Mouse (Mus musculus) cerebellum, adult 11-12 months (tissue): ENCODE results near the gene Slc12a9.

Source experiments
- DNase-seq: peaks from one replicate; pipeline ENCODE4 v3.0.0; 2022

Gene Slc12a9

DNA sequence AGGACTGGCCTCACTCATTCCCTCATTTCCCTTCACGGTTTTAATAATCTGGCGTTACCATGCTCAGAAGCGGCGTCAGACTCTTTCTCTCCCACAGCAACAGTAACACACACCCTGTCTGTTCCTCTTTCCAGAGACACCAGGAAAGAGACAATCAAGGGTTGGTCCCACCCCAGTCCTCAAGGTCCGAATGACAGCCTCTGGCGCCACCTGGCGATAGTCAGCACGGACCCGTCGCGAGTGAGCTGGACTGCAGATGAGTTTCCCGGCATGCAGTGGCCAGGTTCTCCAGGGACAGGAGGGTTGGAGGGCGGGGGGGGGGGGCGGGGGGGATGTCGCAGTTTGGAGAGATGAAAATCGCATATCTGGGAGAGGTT lies 46.8 kb downstream of the Slc12a9 start:
- peak; percentile 94 for DNase-seq

DNA sequence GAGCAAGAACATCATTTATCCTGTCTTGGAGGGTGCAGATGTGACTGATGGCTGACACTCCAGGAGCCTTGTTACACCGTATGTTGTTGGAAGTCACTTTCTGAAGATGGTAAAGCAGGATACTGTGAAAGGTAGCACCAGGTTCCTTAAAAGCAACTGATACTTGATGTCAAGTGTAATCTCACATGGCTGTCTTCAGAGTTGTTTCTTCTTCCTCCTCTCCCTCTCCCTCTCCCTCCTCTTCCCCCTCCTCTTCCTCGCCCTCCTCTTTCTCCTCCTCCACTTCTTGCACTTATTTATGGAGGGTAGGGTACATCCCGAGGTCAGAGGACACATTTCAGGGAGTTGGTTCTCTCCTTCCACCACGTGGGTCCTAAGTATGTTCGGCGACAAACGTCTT lies 47.4 kb downstream of the Slc12a9 start:
- DNase-seq = peak; percentile 29

DNA sequence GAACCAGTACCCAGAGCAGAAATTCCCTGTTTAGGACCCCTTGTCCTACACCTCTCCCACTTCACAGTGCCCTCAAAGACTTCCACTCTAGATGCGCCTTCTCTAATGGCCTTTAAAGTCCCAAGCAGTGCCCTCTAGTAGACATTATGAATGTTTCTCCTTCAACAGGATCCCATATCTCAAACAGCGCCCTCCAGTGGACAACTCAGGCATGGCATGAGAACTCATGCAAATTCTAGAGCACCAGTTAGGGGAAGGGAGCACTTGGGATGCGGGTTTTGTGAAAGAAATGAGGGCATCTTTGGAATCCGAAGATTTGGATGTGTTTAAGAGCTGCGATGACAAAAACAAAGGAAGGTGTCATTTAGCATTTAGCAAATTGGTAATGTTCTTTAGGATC lies 48.4 kb downstream of the Slc12a9 start:
- peak; percentile 49 for DNase-seq

DNA sequence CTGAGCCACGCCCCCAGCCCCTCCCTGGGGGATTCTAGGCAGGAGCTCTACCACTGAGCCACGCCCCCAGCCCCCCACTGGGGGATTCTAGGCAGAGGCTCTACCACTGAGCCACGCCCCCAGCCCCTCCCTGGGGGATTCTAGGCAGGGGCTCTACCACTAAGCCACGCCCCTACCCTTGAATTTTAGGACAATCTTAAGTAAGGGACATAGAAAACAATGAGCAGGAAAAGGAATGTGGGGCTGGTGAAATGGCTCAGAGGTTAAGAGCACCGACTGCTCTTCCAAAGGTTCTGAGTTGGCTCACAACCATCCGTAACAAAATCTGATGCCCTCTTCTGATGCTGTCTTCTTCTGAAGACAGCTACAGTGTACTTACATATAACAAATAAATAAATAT lies 49.0 kb downstream of the Slc12a9 start:
- peak; percentile 28 for DNase-seq

DNA sequence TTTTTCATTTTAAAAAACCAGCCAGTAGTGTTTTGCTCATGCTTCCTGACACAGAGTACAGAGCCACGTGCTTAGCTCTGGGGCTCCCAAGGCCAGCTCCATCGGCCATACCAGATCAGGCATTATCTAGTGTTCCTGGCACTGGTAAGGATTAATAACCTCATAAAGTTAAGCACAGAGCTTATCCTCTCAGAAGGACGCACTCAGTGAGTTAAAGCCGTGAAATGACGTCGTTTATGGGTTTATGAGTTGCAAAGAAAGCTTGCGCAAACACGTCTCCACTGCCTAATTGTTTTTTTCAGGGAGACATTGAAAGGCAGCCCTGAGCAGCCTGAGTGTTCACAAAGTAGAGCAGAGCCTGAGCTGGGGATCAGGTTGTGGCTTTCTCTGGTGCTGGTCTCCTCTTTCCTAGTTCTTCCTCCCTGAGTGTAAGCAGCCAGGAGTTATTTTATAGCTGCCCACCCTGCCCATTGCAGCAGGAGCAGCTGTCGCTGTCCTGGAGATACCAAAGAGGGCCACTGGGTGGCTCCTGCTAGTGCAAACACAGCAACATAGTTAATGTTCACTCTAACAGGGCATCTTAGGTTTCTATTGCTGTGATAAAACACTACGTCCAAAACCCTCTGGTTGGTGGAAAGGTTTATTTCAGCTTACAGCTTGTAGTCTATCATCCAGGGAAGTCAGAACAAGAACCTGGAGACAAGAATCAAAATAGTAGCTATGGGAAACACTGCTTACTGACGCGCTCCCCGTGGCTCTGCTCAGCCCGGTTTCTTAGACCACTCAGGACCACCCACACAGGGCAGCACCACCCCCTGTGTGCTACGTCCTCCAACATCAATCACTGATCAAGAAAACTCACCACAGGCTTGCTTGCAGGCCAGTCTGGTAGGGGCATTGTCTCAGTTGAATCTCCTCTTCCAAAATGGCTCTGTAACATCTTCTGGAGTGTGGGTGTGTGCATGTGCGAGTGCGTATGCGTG lies 55.7 kb downstream of the Slc12a9 start:
- DNase-seq = no peak

DNA sequence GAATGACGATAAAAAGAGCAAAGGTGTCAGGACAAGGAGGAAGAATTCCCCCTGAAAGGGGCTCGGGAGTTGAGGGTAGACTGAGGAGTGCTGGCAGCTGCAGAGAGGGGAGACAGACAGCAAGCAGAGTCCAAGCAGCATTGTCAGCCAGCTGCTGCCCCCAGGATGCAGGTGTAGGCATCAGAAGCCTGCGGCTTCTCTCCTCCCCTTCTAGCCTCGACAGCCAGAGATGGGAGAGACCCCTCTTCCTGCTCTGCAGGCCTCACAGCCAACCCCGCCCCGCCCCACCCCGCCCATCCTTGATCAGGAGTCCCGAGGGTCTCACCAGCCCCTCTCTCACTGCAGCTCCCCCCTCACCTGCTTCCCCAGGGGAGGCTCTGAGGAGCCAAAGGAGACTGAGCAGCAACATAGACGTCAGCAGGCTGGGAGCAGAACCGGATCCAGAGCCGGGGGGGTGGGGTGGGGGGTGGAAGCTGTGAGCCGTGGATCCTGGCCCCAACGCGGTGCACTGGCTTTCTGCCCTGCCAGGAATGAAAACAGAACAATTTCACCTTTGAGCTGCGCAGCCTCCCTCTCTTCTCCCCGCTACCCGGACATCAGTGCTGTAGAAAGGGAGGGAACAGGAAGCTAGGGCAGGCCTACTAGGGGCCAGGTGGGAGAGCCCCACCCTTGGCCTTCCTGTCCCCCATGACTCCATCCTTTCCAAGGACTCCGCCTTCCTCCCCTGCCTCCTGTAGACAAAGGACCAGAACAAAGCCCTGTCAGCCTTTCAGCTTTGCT lies 65.1 kb downstream of the Slc12a9 start:
- no peak for DNase-seq

DNA sequence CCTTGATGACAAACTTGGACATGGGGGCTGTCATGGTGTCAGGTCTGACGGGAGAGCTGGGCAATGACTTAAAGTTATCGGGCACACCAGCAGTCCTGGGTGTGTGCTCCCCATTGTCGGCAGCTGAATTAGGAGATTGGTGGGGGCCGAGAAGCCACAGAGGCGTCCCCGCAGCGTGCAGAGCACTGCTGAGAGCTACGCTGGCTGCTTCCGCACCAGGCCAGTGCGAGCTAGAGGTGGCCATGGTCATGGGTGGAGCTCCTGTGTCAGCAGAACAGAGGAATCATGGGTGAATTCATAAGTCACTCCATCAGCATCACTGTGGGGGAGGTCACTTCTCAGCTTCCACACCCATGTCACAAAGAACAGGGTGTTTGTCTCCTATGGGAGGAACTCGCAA lies 68.6 kb downstream of the Slc12a9 start:
- no peak for DNase-seq
